Comparison of ENCODE assay signal across 24 mouse cellular contexts in genomic region chr11:104592066-104592835, GRCm38 (mm10). TPM values are rescaled to one million over a fixed set of nuclear protein-coding genes. Genes with fewer than 3 reads are reported as not detected.
DNase-seq lines count a peak whose midpoint lies in the region; ATAC-seq and TF ChIP-seq lines count a peak whose summit lies in the region.
"Had no signal": no experiment of that assay in that cellular context is flagged by ENCODE, and none has a peak within 500 bp of the region (broad histone marks: within the 10 kb centered on the region; RNA-seq: fewer than 3 reads in every experiment).

No protein-coding gene starts in this region.

- no peak overlapping the region for H3K4me2 ChIP-seq in forebrain, embryonic 11.5 days (ENCODE audit: low read depth, low read length, severe bottlenecking)
- no peak overlapping the region for H3K4me2 ChIP-seq in forebrain, embryonic 12.5 days
- H3K4me2 ChIP-seq: embryonic facial prominence, embryonic 12.5 days; forebrain, embryonic 13.5 days; hindbrain, embryonic 13.5 days; midbrain, embryonic 13.5 days; neural tube, embryonic 13.5 days had no signal

- no peak for ATAC-seq in forebrain, embryonic 11.5 days (replicated peaks; ENCODE audit: low FRiP score)
- ATAC-seq in forebrain, embryonic 12.5 days (ENCODE audit: low FRiP score), result no peak
- no peak for ATAC-seq in megakaryocyte, adult 5-6 weeks (ENCODE audit: poor library complexity, severe bottlenecking)
- ATAC-seq: activated CD4-positive, CD25-positive, alpha-beta regulatory T cell, adult 4 months; forebrain, embryonic 13.5 days; inflammation-experienced regulatory T-cells, adult 6 months; midbrain, embryonic 13.5 days had no signal

- peak; percentile 39 for DNase-seq in forebrain, embryonic 11.5 days (ENCODE audit: low spot score)
- DNase-seq in liver, adult 2 months (ENCODE audit: extremely low read depth, low read depth, low spot score), result peak; percentile 16
- DNase-seq in liver, result no peak
- DNase-seq in lung, postnatal 36 days, result peak; percentile 69
- DNase-seq in layer of hippocampus, adult 2 months (ENCODE audit: low spot score in 2 of 2), result no peak
- DNase-seq: adrenal gland, postnatal 10 days; cerebellum, adult 18-20 months; cerebellum, postnatal 14 days; gastrocnemius, adult 2 months; kidney, adult 9 months had no signal

- 78% methylated on average over 13 of the region's 13 CpGs for WGBS in forebrain, embryonic 11.5 days
- WGBS in forebrain, embryonic 12.5 days, result 81% methylated on average over 13 of the region's 13 CpGs
- 66% methylated on average over 13 of the region's 13 CpGs for WGBS in liver, adult 2 months

- no peak overlapping the region for H3K4me3 ChIP-seq in forebrain, embryonic 11.5 days (ENCODE audit: low read depth, low read length)
- no peak overlapping the region for H3K4me3 ChIP-seq in forebrain, embryonic 12.5 days (replicated peaks)
- no peak overlapping the region for H3K4me3 ChIP-seq in liver, adult 2 months (ENCODE audit: insufficient read depth, low read depth, low read length)
- peak overlapping the region; percentile 35 for H3K4me3 ChIP-seq in megakaryocyte, embryonic 14.5 days (replicated peaks)
- no peak overlapping the region for H3K4me3 ChIP-seq in layer of hippocampus, adult 2 months
- H3K4me3 ChIP-seq: embryonic facial prominence, embryonic 12.5 days; forebrain, embryonic 13.5 days; gastrocnemius, adult 2 months; hindbrain, embryonic 13.5 days; limb, embryonic 10.5 days; midbrain, embryonic 13.5 days; myocyte; neural tube, embryonic 13.5 days had no signal

- no peaks in the 10 kb centered on the region for H3K79me2 ChIP-seq in liver, adult 2 months (ENCODE audit: control insufficient read depth, insufficient read depth, low read length)

- TF ChIP-seq POLR2A in liver, adult 2 months (IDR thresholded peaks at IDR 0.05; ENCODE audit: extremely low read depth, insufficient read depth, low read length), result no peak

- H3K4me1 ChIP-seq in forebrain, embryonic 11.5 days (replicated peaks; ENCODE audit: control insufficient read depth, insufficient read depth, low read length), result no peaks in the 10 kb centered on the region
- H3K4me1 ChIP-seq in forebrain, embryonic 12.5 days, result no peaks in the 10 kb centered on the region
- no peaks in the 10 kb centered on the region; the same call in 1 of the 2 replicates for H3K4me1 ChIP-seq in liver, adult 2 months (ENCODE audit: control insufficient read depth, insufficient read depth, low read length)
- peaks cover 87% of the 10 kb centered on the region for H3K4me1 ChIP-seq in megakaryocyte, embryonic 14.5 days
- H3K4me1 ChIP-seq: embryonic facial prominence, embryonic 12.5 days; forebrain, embryonic 13.5 days; hindbrain, embryonic 13.5 days; midbrain, embryonic 13.5 days; neural tube, embryonic 13.5 days had no signal

- H3K27ac ChIP-seq in forebrain, embryonic 11.5 days (ENCODE audit: low read depth, low read length), result no peak overlapping the region
- H3K27ac ChIP-seq in forebrain, embryonic 12.5 days, result no peak overlapping the region
- peak overlapping the region; percentile 27; the same call in 1 of the 2 replicates for H3K27ac ChIP-seq in liver, adult 2 months (replicated peaks; ENCODE audit: insufficient read depth, low read depth, low read length)
- H3K27ac ChIP-seq in layer of hippocampus, adult 2 months, result no peak overlapping the region
- H3K27ac ChIP-seq: embryonic facial prominence, embryonic 12.5 days; forebrain, embryonic 13.5 days; gastrocnemius, adult 2 months; hindbrain, embryonic 13.5 days; limb, embryonic 10.5 days; liver, embryonic 14.5 days; midbrain, embryonic 13.5 days; neural tube, embryonic 13.5 days; stomach, postnatal 0 days had no signal

- no peak for TF ChIP-seq CTCF in liver, adult 2 months (IDR thresholded peaks at IDR 0.05; ENCODE audit: low read depth, low read length)
- TF ChIP-seq CTCF in layer of hippocampus, adult 2 months (conservative IDR thresholded peaks at IDR 0.05), result no peak

- no peaks in the 10 kb centered on the region for H3K9me3 ChIP-seq in forebrain, embryonic 11.5 days (ENCODE audit: control insufficient read depth, low read length)
- H3K9me3 ChIP-seq in forebrain, embryonic 12.5 days, result peaks cover 9% of the 10 kb centered on the region; the same call in 1 of the 2 replicates
- peaks cover 4% of the 10 kb centered on the region for H3K9me3 ChIP-seq in megakaryocyte, embryonic 14.5 days
- H3K9me3 ChIP-seq: embryonic facial prominence, embryonic 12.5 days had no signal

- no peaks in the 10 kb centered on the region for H3K36me3 ChIP-seq in forebrain, embryonic 11.5 days (ENCODE audit: control insufficient read depth, insufficient read depth, low read length)
- H3K36me3 ChIP-seq in forebrain, embryonic 12.5 days (replicated peaks), result no peaks in the 10 kb centered on the region
- H3K36me3 ChIP-seq in liver, adult 2 months (ENCODE audit: control insufficient read depth, insufficient read depth, low read length), result no peaks in the 10 kb centered on the region
- peaks cover 5% of the 10 kb centered on the region for H3K36me3 ChIP-seq in megakaryocyte, embryonic 14.5 days (replicated peaks; ENCODE audit: low read length)
- H3K36me3 ChIP-seq: embryonic facial prominence, embryonic 12.5 days; hindbrain, embryonic 13.5 days; limb, embryonic 10.5 days; midbrain, embryonic 13.5 days; neural tube, embryonic 13.5 days had no signal

- H3K9ac ChIP-seq in forebrain, embryonic 11.5 days (ENCODE audit: low read length), result no peak overlapping the region
- H3K9ac ChIP-seq in forebrain, embryonic 12.5 days, result no peak overlapping the region
- no peak overlapping the region for H3K9ac ChIP-seq in liver, adult 2 months (ENCODE audit: low read depth, low read length)
- H3K9ac ChIP-seq: embryonic facial prominence, embryonic 12.5 days; forebrain, embryonic 13.5 days; hindbrain, embryonic 13.5 days; liver, embryonic 14.5 days; midbrain, embryonic 13.5 days; neural tube, embryonic 13.5 days had no signal

- no peaks in the 10 kb centered on the region for H3K27me3 ChIP-seq in forebrain, embryonic 11.5 days (ENCODE audit: control insufficient read depth, insufficient read depth, low read length)
- H3K27me3 ChIP-seq in forebrain, embryonic 12.5 days, result no peaks in the 10 kb centered on the region
- H3K27me3 ChIP-seq in liver, adult 2 months (ENCODE audit: control insufficient read depth, insufficient read depth, low read length), result no peaks in the 10 kb centered on the region
- H3K27me3 ChIP-seq in megakaryocyte, embryonic 14.5 days (replicated peaks), result no peaks in the 10 kb centered on the region
- H3K27me3 ChIP-seq: embryonic facial prominence, embryonic 12.5 days; forebrain, embryonic 13.5 days; hindbrain, embryonic 13.5 days; midbrain, embryonic 13.5 days; neural tube, embryonic 13.5 days had no signal

RNA-seq across cellular contexts. Expression of gene Itgb3, which starts 15.5 kb away (rescaled TPM):
- polyA plus RNA-seq in forebrain, embryonic 11.5 days (2014; fragmentation: Nextera tagmentation; extraction: Ambion mirVana), result 0.98 and 1.1 TPM in 2 replicates
- 1.6 and 1.8 TPM in 2 replicates for polyA plus RNA-seq in forebrain, embryonic 12.5 days (2016; fragmentation: Nextera tagmentation; extraction: Ambion mirVana)
- total RNA-seq in liver, adult 2 months (2014; rRNA removed), result 2.1 and 3.7 TPM in 2 replicates
- 1.5 TPM in 2 replicates for polyA plus RNA-seq in liver, adult 2 months (2012; rRNA removed)
- polyA plus RNA-seq in megakaryocyte, embryonic 14.5 days (2012; ENCODE audit: insufficient read depth, low replicate concordance), result 123 and 181 TPM in 2 replicates
- total RNA-seq in megakaryocyte, adult 5-6 weeks (2015), result 7.1 and 8.6 TPM in 2 replicates
- total RNA-seq in megakaryocyte, adult 5-6 weeks (2017), result 20.6 and 23.8 TPM in 2 replicates
- total RNA-seq in layer of hippocampus, adult 2 months (2021), result 1 to 10 TPM; 1.3 to 1.4 TPM

RNA-seq across cellular contexts. Expression of gene Myl4, which starts 41.8 kb away (rescaled TPM):
- polyA plus RNA-seq in forebrain, embryonic 11.5 days (2014; fragmentation: Nextera tagmentation; extraction: Ambion mirVana), result 0.44 and 0.84 TPM in 2 replicates
- 1.4 and 2.0 TPM in 2 replicates for polyA plus RNA-seq in forebrain, embryonic 12.5 days (2016; fragmentation: Nextera tagmentation; extraction: Ambion mirVana)
- 0.65 and 0.67 TPM in 2 replicates for total RNA-seq in liver, adult 2 months (2014; rRNA removed)
- 0.45 and 0.72 TPM in 2 replicates for polyA plus RNA-seq in liver, adult 2 months (2012; rRNA removed)
- polyA plus RNA-seq in megakaryocyte, embryonic 14.5 days (2012; ENCODE audit: insufficient read depth, low replicate concordance), result 0.86 TPM in 1 of 2 replicates, not detected in the other
- total RNA-seq in megakaryocyte, adult 5-6 weeks (2015), result 0.11 TPM in 1 of 2 replicates, not detected in the other
- 0.08 TPM in 1 of 2 replicates, not detected in the other for total RNA-seq in megakaryocyte, adult 5-6 weeks (2017)
- 1 to 10 TPM; 2.7 to 2.9 TPM for total RNA-seq in layer of hippocampus, adult 2 months (2021)

RNA-seq across cellular contexts. Expression of gene Cdc27, which starts 41.8 kb away (rescaled TPM):
- polyA plus RNA-seq in forebrain, embryonic 11.5 days (2014; fragmentation: Nextera tagmentation; extraction: Ambion mirVana), result 56.4 and 62.7 TPM in 2 replicates
- polyA plus RNA-seq in forebrain, embryonic 12.5 days (2016; fragmentation: Nextera tagmentation; extraction: Ambion mirVana), result 52.6 and 53.7 TPM in 2 replicates
- total RNA-seq in liver, adult 2 months (2014; rRNA removed), result 12.9 and 13.3 TPM in 2 replicates
- 2.6 and 2.9 TPM in 2 replicates for polyA plus RNA-seq in liver, adult 2 months (2012; rRNA removed)
- 2.5 TPM in 1 of 2 replicates, not detected in the other for polyA plus RNA-seq in megakaryocyte, embryonic 14.5 days (2012; ENCODE audit: insufficient read depth, low replicate concordance)
- 49.4 and 51.3 TPM in 2 replicates for total RNA-seq in megakaryocyte, adult 5-6 weeks (2015)
- total RNA-seq in megakaryocyte, adult 5-6 weeks (2017), result 45.1 and 52.1 TPM in 2 replicates
- 10 to 100 TPM; 54.5 to 57.3 TPM for total RNA-seq in layer of hippocampus, adult 2 months (2021)

Comparison
In these comparisons a context has a peak if more than half of its experiments do, and no peak if none do; other contexts are left out.
1. DNase-seq: peak in forebrain, embryonic 11.5 days (single experiment), liver, adult 2 months (single experiment) and lung, postnatal 36 days (single experiment); none in liver (single experiment) and layer of hippocampus, adult 2 months (0 of 2).
2. RNA of gene Itgb3, which starts 15.5 kb away (polyA plus RNA-seq): 123 to 181 TPM in megakaryocyte, embryonic 14.5 days; 1.6 to 1.8 TPM in forebrain, embryonic 12.5 days, 1.5 TPM in liver, adult 2 months and 0.98 to 1.1 TPM in forebrain, embryonic 11.5 days; every median in the first group is over 10 times any median in the second.
3. RNA of gene Cdc27, which starts 41.8 kb away (polyA plus RNA-seq): 56.4 to 62.7 TPM in forebrain, embryonic 11.5 days and 52.6 to 53.7 TPM in forebrain, embryonic 12.5 days; 2.6 to 2.9 TPM in liver, adult 2 months and 2.5 TPM in megakaryocyte, embryonic 14.5 days; every median in the first group is over 10 times any median in the second.